Mouse (Mus musculus) brain, embryonic 14.5 days (tissue): ENCODE results near the gene Clcnka.
A peak's percentile ranks its signal among the peaks of the same experiment; 100 is the strongest.

ENCODE experiments used
- CTCF ChIP-seq: fragments of 200-500 bp; IDR thresholded peaks from 2 replicates; pipeline ENCODE4 v1.5.1; 2012; ENCODE audit warnings: inconsistent platforms, mild to moderate bottlenecking, moderate library complexity, borderline replicate concordance; ENCODE audit not compliant: insufficient read depth, insufficient read length; ENCODE audit errors: extremely low read depth
- POLR2A ChIP-seq: fragments of 200-500 bp; IDR thresholded peaks from 2 replicates; pipeline ENCODE4 v1.6.1; 2012; ENCODE audit warnings: mild to moderate bottlenecking, inconsistent platforms, borderline replicate concordance; ENCODE audit not compliant: poor library complexity, insufficient read depth, insufficient read length, severe bottlenecking; ENCODE audit errors: extremely low read depth

- TF ChIP-seq POLR2A: no peak
- TF ChIP-seq CTCF: 0 out of 2 replicates have a peak, but pooled peaks have one; percentile 5
Measured at GRCm38 (mm10) chr4:141382406-141382805, 16.1 kb downstream of the Clcnka start.
